Mouse (Mus musculus) cortical plate, adult 2 months (tissue): ENCODE measurements around the gene Pltp.

Source experiments
- CTCF ChIP-seq: fragments of 200-500 bp; IDR thresholded peaks from 2 replicates; pipeline ENCODE4 v1.5.1; 2011; ENCODE audit warnings: mild to moderate bottlenecking, control low read depth, low read length; ENCODE audit not compliant: insufficient read depth; ENCODE audit errors: extremely low read depth
- POLR2A ChIP-seq: fragments of 200-500 bp; IDR thresholded peaks from 2 replicates; pipeline ENCODE4 v1.6.1; 2011; ENCODE audit warnings: mild to moderate bottlenecking, low read length, control low read depth; ENCODE audit not compliant: insufficient read depth; ENCODE audit errors: extremely low read depth

- TF ChIP-seq CTCF (peak; percentile 37), POLR2A (peak; percentile 55; the same call in 1 of the 2 replicates)
Observed at GRCm38 (mm10) chr2:164832748-164833301, 24.7 kb downstream of the Pltp start, which contains the start of gene Ctsa.
